Mouse (Mus musculus): ENCODE measurements around the gene Zfyve28. TPM values are rescaled to one million over a fixed set of nuclear protein-coding genes. Genes with fewer than 3 reads are reported as not detected.
A peak's percentile ranks its signal among the peaks of the same experiment; 100 is the strongest.

The Zfyve28 gene
- polyA plus RNA-seq, 1 experiment, result 0.37 TPM

DNA sequence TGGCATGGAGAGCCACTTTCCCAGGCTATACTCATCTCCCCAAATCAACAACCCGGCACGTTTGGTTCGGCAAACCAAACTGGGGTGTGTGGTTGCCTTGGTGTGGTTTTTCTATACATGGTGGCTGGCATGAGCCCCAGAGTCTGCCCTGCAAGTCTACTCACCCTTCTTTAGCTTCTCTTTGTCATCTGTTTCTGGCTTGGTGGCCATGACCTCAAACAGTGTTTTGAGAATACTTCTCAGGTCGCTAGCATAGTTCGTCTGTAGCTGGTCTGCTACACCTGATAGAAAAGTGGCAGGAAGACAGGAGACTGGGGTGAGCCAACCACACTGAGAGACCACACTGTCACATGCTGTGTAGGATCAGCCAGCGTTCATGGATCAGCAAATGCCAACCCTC lies 89.6 kb downstream of the Zfyve28 start:
- Histone ChIP-seq H3K27me3 (replicated peaks) (peaks cover 4% of the 10 kb centered on the region), H3K4me1 (peaks cover 67% of the 10 kb centered on the region), H3K4me3 (replicated peaks) (no peak overlapping the region), H3K36me3 (replicated peaks; ENCODE audit: low read length) (no peaks in the 10 kb centered on the region), H3K9me3 (peaks cover 6% of the 10 kb centered on the region)
- TF ChIP-seq GATA1 (IDR thresholded peaks at IDR 0.05; ENCODE audit: borderline replicate concordance, low read length) (no peak), FLI1 (IDR thresholded peaks at IDR 0.05; ENCODE audit: low read length) (no peak)

DNA sequence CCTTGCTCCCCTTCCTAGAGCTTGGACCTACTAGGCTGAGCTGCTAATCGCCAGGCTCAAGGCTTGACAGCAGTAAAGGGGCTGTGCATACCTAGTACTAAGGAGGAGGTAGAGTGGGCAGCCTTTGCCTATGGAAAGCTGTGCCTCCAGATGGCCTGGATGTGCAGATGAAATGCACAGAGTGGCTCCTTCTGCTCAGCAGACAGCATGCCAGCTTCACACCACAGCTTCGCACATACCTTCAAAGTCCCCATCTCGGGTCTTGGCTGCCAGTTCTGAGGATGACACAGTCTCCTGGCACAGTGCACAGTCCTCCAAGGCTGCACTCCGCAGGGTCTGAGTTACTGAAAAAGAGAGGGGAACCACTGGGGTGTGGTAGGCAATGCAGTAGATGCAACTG lies 91.0 kb downstream of the Zfyve28 start:
- Histone ChIP-seq H3K27me3 (replicated peaks) (peaks cover 4% of the 10 kb centered on the region), H3K4me3 (replicated peaks) (no peak overlapping the region), H3K36me3 (replicated peaks; ENCODE audit: low read length) (no peaks in the 10 kb centered on the region), H3K4me1 (peaks cover 67% of the 10 kb centered on the region), H3K9me3 (peaks cover 6% of the 10 kb centered on the region)
- TF ChIP-seq FLI1 (IDR thresholded peaks at IDR 0.05; ENCODE audit: low read length), result no peak
- TF ChIP-seq GATA1 (IDR thresholded peaks at IDR 0.05; ENCODE audit: borderline replicate concordance, low read length), result no peak

DNA sequence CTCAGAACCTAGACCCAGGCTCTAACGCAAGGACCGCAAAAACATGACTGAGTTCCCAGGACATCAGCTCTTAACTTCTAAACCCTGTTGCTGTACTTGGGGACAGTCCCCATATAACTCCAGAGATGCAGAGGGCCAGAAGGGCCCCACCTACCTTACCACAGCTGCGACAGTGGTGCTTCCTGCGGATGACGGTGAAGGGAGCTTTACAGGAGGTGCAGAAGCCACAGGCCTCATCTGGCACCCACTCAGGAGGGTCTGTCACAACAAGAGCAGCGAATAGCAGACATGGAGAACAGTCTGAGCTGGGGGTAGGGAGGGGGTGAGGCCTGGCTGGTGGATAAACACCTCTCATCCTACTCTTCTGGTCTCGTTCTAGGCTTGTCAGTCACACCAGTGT lies 91.8 kb downstream of the Zfyve28 start:
- Histone ChIP-seq H3K4me3 (replicated peaks) (peak overlapping the region; percentile 1), H3K9me3 (peaks cover 6% of the 10 kb centered on the region), H3K36me3 (replicated peaks; ENCODE audit: low read length) (no peaks in the 10 kb centered on the region), H3K27me3 (replicated peaks) (peaks cover 4% of the 10 kb centered on the region), H3K4me1 (peaks cover 63% of the 10 kb centered on the region)
- no peak for TF ChIP-seq GATA1 (IDR thresholded peaks at IDR 0.05; ENCODE audit: borderline replicate concordance, low read length)
- no peak for TF ChIP-seq FLI1 (IDR thresholded peaks at IDR 0.05; ENCODE audit: low read length)

DNA sequence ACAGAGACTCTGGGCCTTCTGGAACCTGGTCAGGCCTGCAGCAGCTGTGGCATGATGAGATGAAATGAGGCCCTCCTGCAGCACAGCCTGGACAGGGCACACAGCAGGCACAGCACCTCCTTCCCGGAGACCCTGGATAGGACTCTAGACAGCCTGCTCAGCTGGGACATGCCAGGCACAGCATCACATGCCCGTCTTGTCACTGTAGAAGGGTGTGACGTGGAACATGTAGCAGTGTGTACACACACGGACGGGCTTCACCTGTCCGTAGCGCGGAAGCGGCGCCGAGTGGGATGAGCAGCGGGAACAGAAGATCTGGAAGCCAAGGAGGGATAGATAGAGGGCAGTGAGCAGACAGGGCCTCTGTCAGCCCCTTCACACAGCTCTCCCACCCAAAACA lies 92.5 kb downstream of the Zfyve28 start:
- Histone ChIP-seq H3K27me3 (replicated peaks) (peaks cover 4% of the 10 kb centered on the region), H3K36me3 (replicated peaks; ENCODE audit: low read length) (no peaks in the 10 kb centered on the region), H3K4me1 (peaks cover 63% of the 10 kb centered on the region), H3K4me3 (replicated peaks) (peak overlapping the region; percentile 66), H3K9me3 (peaks cover 6% of the 10 kb centered on the region)
- no peak for TF ChIP-seq GATA1 (IDR thresholded peaks at IDR 0.05; ENCODE audit: borderline replicate concordance, low read length)
- no peak for TF ChIP-seq FLI1 (IDR thresholded peaks at IDR 0.05; ENCODE audit: low read length)

DNA sequence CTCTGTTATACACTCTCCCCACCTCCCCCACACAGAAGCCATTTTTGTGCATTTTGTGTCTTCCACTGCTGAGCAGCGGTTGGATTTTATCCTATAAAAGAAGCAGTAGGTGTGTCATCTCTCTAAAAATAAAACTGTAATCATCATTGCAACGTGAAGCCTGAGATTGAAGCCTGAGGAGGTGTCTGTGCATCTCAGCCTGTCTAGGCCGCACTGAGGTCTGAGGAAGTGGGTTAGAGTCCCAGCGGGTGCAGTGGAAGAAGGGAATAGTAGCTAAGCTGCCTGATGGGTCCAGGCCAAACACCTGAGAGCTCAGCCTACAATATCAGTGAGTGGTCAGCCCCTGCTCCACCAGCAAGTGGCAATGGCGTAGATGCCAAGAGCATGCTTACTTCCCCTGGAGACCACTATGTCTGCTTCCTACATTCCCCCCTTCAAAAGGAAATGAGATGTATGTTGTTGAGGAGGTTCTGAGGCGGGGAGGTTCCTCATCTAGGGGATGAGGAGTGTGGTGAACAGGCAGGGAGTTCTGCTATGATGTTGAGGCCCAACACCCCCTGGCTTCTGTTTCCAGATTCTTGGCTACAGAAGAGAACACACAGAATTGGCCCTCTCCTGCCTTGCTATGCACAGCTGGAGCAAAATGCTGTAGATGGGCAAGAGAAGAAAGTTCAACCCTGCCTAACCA lies 93.1 kb downstream of the Zfyve28 start:
- peaks cover 3% of the 10 kb centered on the region for H3K36me3 ChIP-seq (replicated peaks; ENCODE audit: low read length)
- peaks cover 6% of the 10 kb centered on the region for H3K9me3 ChIP-seq
- TF ChIP-seq GATA1 (IDR thresholded peaks at IDR 0.05; ENCODE audit: borderline replicate concordance, low read length), result no peak
- TF ChIP-seq FLI1 (IDR thresholded peaks at IDR 0.05; ENCODE audit: low read length), result no peak
- H3K4me3 ChIP-seq (replicated peaks), result peak overlapping the region; percentile 10
- H3K27me3 ChIP-seq (replicated peaks), result peaks cover 4% of the 10 kb centered on the region
- H3K4me1 ChIP-seq, result peaks cover 60% of the 10 kb centered on the region

DNA sequence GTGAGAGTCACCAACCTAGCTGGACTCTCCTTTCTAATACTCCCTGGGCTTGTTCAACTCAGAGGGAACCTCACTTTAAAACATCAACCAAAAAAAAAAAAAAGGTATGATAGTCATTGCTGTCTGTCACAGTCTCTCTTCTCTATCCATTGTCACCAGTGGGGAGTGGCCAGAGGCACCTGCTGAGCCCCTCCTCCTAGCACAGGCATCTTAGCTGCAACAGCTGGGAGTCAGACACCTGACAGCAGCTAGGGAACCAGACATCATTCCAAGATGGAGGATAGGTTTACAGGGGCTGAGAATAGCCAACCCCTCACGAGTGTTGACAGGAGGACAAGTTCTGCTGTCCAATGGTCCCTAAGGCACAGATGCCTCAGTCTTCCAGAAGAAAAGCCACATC lies 93.8 kb downstream of the Zfyve28 start:
- H3K4me3 ChIP-seq (replicated peaks), result no peak overlapping the region
- peaks cover 60% of the 10 kb centered on the region for H3K4me1 ChIP-seq
- TF ChIP-seq GATA1 (IDR thresholded peaks at IDR 0.05; ENCODE audit: borderline replicate concordance, low read length) (no peak; the same call in 2 of the 3 replicates), FLI1 (IDR thresholded peaks at IDR 0.05; ENCODE audit: low read length) (no peak)
- peaks cover 2% of the 10 kb centered on the region for H3K9me3 ChIP-seq
- peaks cover 3% of the 10 kb centered on the region for H3K36me3 ChIP-seq (replicated peaks; ENCODE audit: low read length)
- H3K27me3 ChIP-seq (replicated peaks), result peaks cover 4% of the 10 kb centered on the region

DNA sequence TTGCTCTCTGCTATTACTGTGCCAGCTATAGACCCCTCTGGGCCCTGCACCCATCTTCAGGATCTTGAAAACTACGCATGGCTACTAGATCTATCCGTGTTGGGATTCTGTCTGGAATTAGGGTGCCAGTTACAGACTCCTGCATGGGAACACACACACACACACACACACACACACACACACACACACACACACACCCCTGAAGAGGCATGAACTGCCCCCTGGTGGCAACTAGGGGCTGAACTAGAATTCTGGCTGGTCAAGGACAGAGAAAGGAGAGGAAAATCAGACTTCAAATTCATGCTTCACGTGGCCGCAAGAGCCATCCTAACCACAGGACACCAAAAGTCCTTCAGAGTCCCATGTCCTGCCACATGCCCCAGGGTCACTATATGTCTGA lies 96.4 kb downstream of the Zfyve28 start:
- Histone ChIP-seq H3K4me1 (peaks cover 63% of the 10 kb centered on the region), H3K4me3 (replicated peaks) (no peak overlapping the region), H3K27me3 (replicated peaks) (no peaks in the 10 kb centered on the region), H3K36me3 (replicated peaks; ENCODE audit: low read length) (peaks cover 3% of the 10 kb centered on the region), H3K9me3 (no peaks in the 10 kb centered on the region)
- TF ChIP-seq GATA1 (IDR thresholded peaks at IDR 0.05; ENCODE audit: borderline replicate concordance, low read length), result no peak
- TF ChIP-seq FLI1 (IDR thresholded peaks at IDR 0.05; ENCODE audit: low read length), result no peak

DNA sequence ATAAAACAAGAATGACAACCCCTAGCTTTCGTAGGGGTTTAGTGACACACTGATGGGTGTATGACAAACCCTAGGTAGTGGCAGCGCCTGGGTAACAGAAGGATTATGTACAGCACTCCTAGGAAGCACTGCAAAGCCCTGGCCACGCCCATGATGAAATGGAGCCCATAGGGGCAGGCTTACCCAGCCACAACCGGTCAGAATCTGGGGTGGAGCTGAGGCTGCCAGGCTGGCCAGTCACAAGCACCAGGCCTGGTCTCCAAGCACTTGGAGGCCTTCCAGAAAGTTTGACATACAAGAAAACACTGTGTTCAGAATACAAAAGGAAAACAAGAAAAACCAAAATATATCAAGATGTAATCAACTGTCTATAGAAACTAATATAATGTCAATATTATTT lies 97.2 kb downstream of the Zfyve28 start:
- TF ChIP-seq GATA1 (IDR thresholded peaks at IDR 0.05; ENCODE audit: borderline replicate concordance, low read length), result no peak
- no peak for TF ChIP-seq FLI1 (IDR thresholded peaks at IDR 0.05; ENCODE audit: low read length)
- Histone ChIP-seq H3K4me1 (peaks cover 63% of the 10 kb centered on the region), H3K27me3 (replicated peaks) (no peaks in the 10 kb centered on the region), H3K9me3 (no peaks in the 10 kb centered on the region), H3K36me3 (replicated peaks; ENCODE audit: low read length) (peaks cover 3% of the 10 kb centered on the region), H3K4me3 (replicated peaks) (no peak overlapping the region)

DNA sequence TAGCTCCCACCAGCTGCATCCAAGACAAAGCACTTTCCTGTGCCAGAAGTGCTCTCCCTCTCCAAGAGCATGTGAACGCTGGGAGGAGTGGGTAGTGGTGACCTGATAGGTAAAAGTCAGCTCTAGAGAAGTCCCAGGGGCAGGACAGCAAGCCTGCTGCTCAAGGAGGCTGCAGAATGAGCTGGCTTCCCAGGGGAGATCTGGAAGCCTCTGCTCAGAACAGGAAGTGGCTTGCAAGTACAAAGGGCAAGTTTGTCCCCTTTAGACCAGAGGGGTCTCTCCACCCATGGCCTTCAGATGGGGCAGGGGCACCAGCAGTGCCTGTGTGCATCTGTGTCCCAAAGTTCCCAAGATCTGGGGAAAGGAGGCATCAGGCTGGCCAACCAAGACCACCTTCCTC lies 98.7 kb downstream of the Zfyve28 start:
- H3K9me3 ChIP-seq, result no peaks in the 10 kb centered on the region
- H3K27me3 ChIP-seq (replicated peaks), result no peaks in the 10 kb centered on the region
- no peak for TF ChIP-seq FLI1 (IDR thresholded peaks at IDR 0.05; ENCODE audit: low read length)

DNA sequence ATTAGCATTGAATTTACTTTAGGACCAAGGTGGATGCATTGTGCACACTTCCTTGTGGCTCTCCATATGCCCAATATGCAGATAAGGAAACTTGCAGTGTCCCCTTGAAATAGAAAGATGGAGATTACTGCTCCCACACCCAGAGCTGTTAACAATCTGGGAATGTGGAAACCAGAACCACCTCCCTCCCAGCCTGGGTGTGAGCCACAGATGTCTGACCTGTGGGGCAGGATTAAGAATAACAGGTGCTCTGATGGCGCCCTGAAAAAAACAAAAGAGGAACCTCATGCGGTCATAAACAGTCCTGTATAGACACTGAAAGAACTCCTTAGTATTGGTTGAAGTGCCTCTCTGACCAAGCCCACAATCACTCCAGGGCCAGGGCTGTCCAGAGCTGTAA lies 99.4 kb downstream of the Zfyve28 start:
- no peak for TF ChIP-seq FLI1 (IDR thresholded peaks at IDR 0.05; ENCODE audit: low read length)
- TF ChIP-seq GATA1 (IDR thresholded peaks at IDR 0.05; ENCODE audit: borderline replicate concordance, low read length), result no peak
- H3K4me1 ChIP-seq, result peaks cover 73% of the 10 kb centered on the region
- no peaks in the 10 kb centered on the region for H3K9me3 ChIP-seq
- H3K27me3 ChIP-seq (replicated peaks), result no peaks in the 10 kb centered on the region
- peak overlapping the region; percentile 100 for H3K4me3 ChIP-seq (replicated peaks)
- H3K36me3 ChIP-seq (replicated peaks; ENCODE audit: low read length), result peaks cover 24% of the 10 kb centered on the region

More for the DNA sequence above, 98.7 kb downstream of the Zfyve28 start:
- Histone ChIP-seq H3K4me3 (replicated peaks) (peak overlapping the region; percentile 6), H3K4me1 (peaks cover 66% of the 10 kb centered on the region), H3K36me3 (replicated peaks; ENCODE audit: low read length) (peaks cover 17% of the 10 kb centered on the region)
